Mouse (Mus musculus) heart, postnatal 0 days (tissue): ENCODE data around the gene Fezf1. TPM values are rescaled to one million over a fixed set of nuclear protein-coding genes. Genes with fewer than 3 reads are reported as not detected.
A peak's percentile ranks its signal among the peaks of the same experiment; 100 is the strongest.

Experiments used
- ATAC-seq: fragments of 200-750 bp; cut with Nextera tagmentation; 2 replicates; pipeline ENCODE4 v1.8.0; 2017; ENCODE audit warnings: low read depth, moderate number of reproducible peaks, moderate library complexity; ENCODE audit not compliant: insufficient read depth
- DNase-seq: peaks from one replicate; pipeline ENCODE4 v3.0.0-alpha.2; 2016; ENCODE audit warnings: low spot score
- H3K27ac ChIP-seq: fragments of 300-500 bp; sonication (generic); 2 replicates; pipeline ENCODE4 v1.5.1; 2014; ENCODE audit warnings: low read depth, mild to moderate bottlenecking
- H3K27me3 ChIP-seq: fragments of 300-500 bp; sonication (generic); 2 replicates; pipeline ENCODE4 v1.6.1; 2014; ENCODE audit warnings: low read length, mixed read lengths; ENCODE audit not compliant: control insufficient read depth, insufficient read depth
- H3K36me3 ChIP-seq: fragments of 300-500 bp; sonication (generic); replicated peaks from 2 replicates; pipeline ENCODE4 v1.6.1; 2014; ENCODE audit warnings: low read length, mixed read lengths; ENCODE audit not compliant: control insufficient read depth, insufficient read depth
- H3K4me1 ChIP-seq: fragments of 300-500 bp; sonication (generic); 2 replicates; pipeline ENCODE4 v1.6.1; 2014; ENCODE audit warnings: antibody characterized with exemption; ENCODE audit not compliant: control insufficient read depth, insufficient read depth
- H3K4me2 ChIP-seq: fragments of 300-500 bp; sonication (generic); 2 replicates; pipeline ENCODE4 v1.6.1; 2014; ENCODE audit warnings: low read depth, mild to moderate bottlenecking, low read length, moderate library complexity
- H3K4me3 ChIP-seq: fragments of 300-500 bp; sonication (generic); 2 replicates; pipeline ENCODE4 v1.5.1; 2014; ENCODE audit warnings: low read depth, low read length
- H3K9ac ChIP-seq: fragments of 300-500 bp; sonication (generic); replicated peaks from 2 replicates; pipeline ENCODE4 v1.6.1; 2014; ENCODE audit warnings: low read depth, low read length, mixed read lengths
- H3K9me3 ChIP-seq: fragments of 300-500 bp; sonication (generic); replicated peaks from 2 replicates; pipeline ENCODE4 v1.6.1; 2016; ENCODE audit warnings: low read length; ENCODE audit not compliant: control insufficient read depth
- CTCF ChIP-seq: IDR thresholded peaks from 2 replicates; pipeline ENCODE4 v1.5.1; 2016; ENCODE audit warnings: antibody characterized with exemption, control low read depth, low read depth
- EP300 ChIP-seq: IDR thresholded peaks from 2 replicates; pipeline ENCODE4 v1.6.1; 2016; ENCODE audit warnings: antibody characterized with exemption, low read depth
- WGBS: fragments of 180-500 bp; shearing (Covaris S2); extraction: QIAGEN DNeasy Blood & Tissue Kit; methylation state at CpG from one replicate; pipeline ENCODE4 v1.1.7; 2014; 5-methylcytosine and 5-hydroxymethylcytosine counted together
- polyA plus RNA-seq: library from polyadenylated mRNA; unstranded; fragments of >200 nt; fragmentation: Nextera tagmentation; extraction: Ambion mirVana; gene quantifications from 2 replicates; pipeline ENCODE4 v1.2.1, GENCODE M21; 2015
- total RNA-seq: library from RNA; depleted of rRNA; stranded (reverse); fragments of >200 nt; gene quantifications from 2 replicates; pipeline ENCODE4 v1.2.3, GENCODE M21; 2014; ENCODE audit warnings: low replicate concordance

Fezf1 gene
- total and polyA plus RNA-seq, 2 experiments from 2014 or later: not detected

GRCm38 (mm10) chr6:23250288-23250955, 2.3 kb upstream of the Fezf1 start:
- no peak overlapping the region for H3K9ac ChIP-seq
- ATAC-seq: no peak
- H3K4me1 ChIP-seq: peaks cover 4% of the 10 kb centered on the region; the same call in 1 of the 2 replicates
- no peak overlapping the region for H3K4me3 ChIP-seq
- 3% methylated on average over 22 of the region's 22 CpGs for WGBS
- H3K36me3 ChIP-seq: no peaks in the 10 kb centered on the region
- no peak overlapping the region for H3K4me2 ChIP-seq
- H3K27me3 ChIP-seq: peaks cover 96% of the 10 kb centered on the region
- no peak for DNase-seq
- TF ChIP-seq CTCF (no peak), EP300 (no peak)
- no peak overlapping the region for H3K27ac ChIP-seq
- H3K9me3 ChIP-seq: no peaks in the 10 kb centered on the region

GRCm38 (mm10) chr6:23249616-23250287, 1.6 kb upstream of the Fezf1 start:
- H3K27ac ChIP-seq: no peak overlapping the region
- no peak for TF ChIP-seq CTCF
- TF ChIP-seq EP300: no peak
- DNase-seq (no peak), ATAC-seq (peak; percentile 47; the same call in 1 of the 2 replicates)
- H3K4me3 ChIP-seq: peak overlapping the region; percentile 34
- WGBS: 3% methylated on average over 29 of the region's 29 CpGs
- no peaks in the 10 kb centered on the region for H3K36me3 ChIP-seq
- no peak overlapping the region for H3K9ac ChIP-seq
- peaks cover 96% of the 10 kb centered on the region for H3K27me3 ChIP-seq
- H3K9me3 ChIP-seq: no peaks in the 10 kb centered on the region
- peak overlapping the region; percentile 48 for H3K4me2 ChIP-seq
- H3K4me1 ChIP-seq: peaks cover 4% of the 10 kb centered on the region; the same call in 1 of the 2 replicates

- Histone ChIP-seq H3K4me1 (peaks cover 4% of the 10 kb centered on the region; the same call in 1 of the 2 replicates), H3K9ac (no peak overlapping the region), H3K4me2 (peak overlapping the region; percentile 48), H3K9me3 (no peaks in the 10 kb centered on the region), H3K4me3 (peak overlapping the region; percentile 34), H3K36me3 (no peaks in the 10 kb centered on the region), H3K27me3 (peaks cover 96% of the 10 kb centered on the region), H3K27ac (no peak overlapping the region)
- 1% methylated on average over 24 of the region's 24 CpGs for WGBS
- no peak for DNase-seq
- ATAC-seq: no peak
- TF ChIP-seq CTCF (no peak), EP300 (no peak)
Measured at GRCm38 (mm10) chr6:23249053-23249401, 865 bp upstream of the Fezf1 start.

- under 1% methylated on average over 61 of the region's 61 CpGs for WGBS
- TF ChIP-seq CTCF: no peak
- no peak for TF ChIP-seq EP300
- ATAC-seq (no peak; the same call in 1 of the 2 replicates), DNase-seq (no peak)
- Histone ChIP-seq H3K9ac (no peak overlapping the region), H3K36me3 (no peaks in the 10 kb centered on the region), H3K4me3 (peak overlapping the region; percentile 34; the same call in 1 of the 2 replicates), H3K4me2 (peak overlapping the region; percentile 2; the same call in 1 of the 2 replicates), H3K27ac (no peak overlapping the region), H3K9me3 (no peaks in the 10 kb centered on the region), H3K27me3 (peaks cover 96% of the 10 kb centered on the region), H3K4me1 (peaks cover 4% of the 10 kb centered on the region; the same call in 1 of the 2 replicates)
Measured at GRCm38 (mm10) chr6:23247512-23248312, 450 bp downstream of the Fezf1 start.

GRCm38 (mm10) chr6:23246790-23247511, 1.2 kb downstream of the Fezf1 start:
- peaks cover 96% of the 10 kb centered on the region for H3K27me3 ChIP-seq
- H3K36me3 ChIP-seq: no peaks in the 10 kb centered on the region
- H3K9me3 ChIP-seq: no peaks in the 10 kb centered on the region
- no peak for TF ChIP-seq EP300
- no peak for TF ChIP-seq CTCF
- WGBS: 2% methylated on average over 23 of the region's 23 CpGs
- H3K4me2 ChIP-seq: peak overlapping the region; percentile 2; the same call in 1 of the 2 replicates
- DNase-seq (no peak), ATAC-seq (no peak)
- no peak overlapping the region for H3K9ac ChIP-seq
- peaks cover 4% of the 10 kb centered on the region; the same call in 1 of the 2 replicates for H3K4me1 ChIP-seq
- peak overlapping the region; percentile 21; the same call in 1 of the 2 replicates for H3K4me3 ChIP-seq
- H3K27ac ChIP-seq: no peak overlapping the region
